Mouse (Mus musculus): ENCODE measurements around the gene Duxbl3.
A peak's percentile ranks its signal among the peaks of the same experiment; 100 is the strongest.
"Not testable (repeated sequence)": the region's sequence is repeated elsewhere in the genome, so short reads cannot be mapped to it uniquely, and the experiment has no call there.

The Duxbl3 gene

GRCm38 (mm10) chr14:26257756-26258617 is at the start of gene Duxbl3:
TSS of gene Duxbl3 (plus strand) at chr14:26257962.
- DNase-seq (ENCODE audit: low read depth, low spot score) = not testable (repeated sequence)

- DNase-seq (ENCODE audit: low read depth, low spot score) = not testable (repeated sequence)
Measured at GRCm38 (mm10) chr14:26216233-26217000, 41.3 kb upstream of the Duxbl3 start.

DNA sequence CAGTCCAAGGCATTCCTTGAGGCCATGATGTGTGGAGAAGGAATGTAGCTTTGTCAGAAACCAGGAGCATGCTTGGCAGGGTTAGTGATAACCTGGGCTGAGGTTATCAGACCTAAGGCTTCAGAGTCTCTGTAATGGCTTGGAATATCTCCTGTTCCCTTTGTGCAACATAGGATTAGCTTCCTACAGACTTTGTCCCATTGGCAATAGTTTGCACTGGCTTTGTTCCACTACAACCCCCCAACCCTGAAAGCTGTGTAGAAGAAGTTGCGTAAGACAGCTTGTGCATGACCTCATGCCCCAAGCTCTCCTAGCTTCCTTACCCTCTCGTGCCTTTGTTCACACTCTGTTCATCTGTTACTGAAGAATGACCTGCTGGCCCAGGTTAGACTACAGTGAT is 20.6 kb upstream of the Duxbl3 start:
- DNase-seq (ENCODE audit: low read depth, low spot score) = not testable (repeated sequence)

DNA sequence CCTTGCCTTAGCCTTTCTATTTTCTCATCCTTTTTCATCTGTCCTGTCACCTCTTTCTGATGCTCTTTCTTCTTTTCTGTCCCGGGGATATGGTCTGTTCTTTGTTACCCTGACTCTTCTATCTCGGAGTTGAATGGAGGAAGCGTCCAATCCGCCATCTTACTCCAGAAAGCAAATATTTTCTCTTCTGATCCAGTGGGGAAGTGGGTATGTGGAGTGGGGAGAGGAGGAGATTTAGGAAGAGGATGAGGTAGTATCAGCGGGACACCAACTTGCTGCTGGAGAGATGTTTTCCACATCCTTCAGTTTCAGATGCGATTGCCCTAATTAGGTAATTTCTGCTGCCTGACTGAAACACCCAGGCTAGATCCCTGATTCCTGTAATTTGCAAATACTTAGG is 967 bp downstream of the Duxbl3 start:
- not testable (repeated sequence) for DNase-seq (ENCODE audit: low read depth, low spot score)

- not testable (repeated sequence) for DNase-seq (ENCODE audit: low read depth, low spot score)
Measured at GRCm38 (mm10) chr14:26286737-26287136, 29.0 kb downstream of the Duxbl3 start.

DNA sequence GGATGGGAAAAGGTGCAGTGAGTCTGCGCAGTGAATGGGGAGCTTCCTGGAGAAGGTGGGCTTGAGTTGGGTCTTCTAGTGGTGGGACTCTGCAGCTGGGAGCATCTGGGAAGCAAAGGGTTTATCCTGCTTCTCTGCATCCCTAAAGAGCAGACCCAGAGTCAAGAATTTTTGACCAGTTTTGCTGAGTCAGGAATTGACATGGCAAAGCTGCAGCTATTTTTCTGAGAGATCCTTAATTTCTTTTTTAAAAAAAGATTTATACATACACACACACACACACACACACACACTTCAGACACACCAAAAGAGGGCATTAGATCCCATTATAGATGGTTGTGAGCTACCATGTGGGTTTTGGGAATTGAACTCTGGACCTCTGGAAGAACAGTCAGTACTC is 36.1 kb downstream of the Duxbl3 start:
- no peak for DNase-seq (ENCODE audit: low read depth, low spot score)

- no peak for DNase-seq (ENCODE audit: low read depth, low spot score)
Measured at GRCm38 (mm10) chr14:26297055-26297454, 39.3 kb downstream of the Duxbl3 start.

DNA sequence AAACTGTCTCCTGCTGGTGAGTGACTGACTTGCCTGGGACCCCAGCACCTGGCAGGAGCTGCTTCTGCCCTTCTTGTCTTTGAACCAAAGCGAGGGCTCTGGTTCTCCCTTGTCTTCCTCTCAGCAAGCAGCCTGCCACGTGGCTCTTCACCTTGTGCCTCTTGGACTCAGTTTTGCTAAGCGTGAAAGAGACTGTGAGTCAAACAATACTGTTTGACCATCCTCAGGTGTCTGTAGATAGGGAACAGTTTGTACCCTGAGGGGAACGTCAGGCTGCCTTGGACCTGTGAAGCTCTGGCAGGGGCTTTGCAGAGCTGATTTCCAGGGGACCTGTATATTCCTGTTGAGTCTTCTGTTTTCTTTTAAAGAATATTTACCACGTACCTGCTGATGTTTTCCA is 39.7 kb downstream of the Duxbl3 start:
- DNase-seq (ENCODE audit: low read depth, low spot score) = no peak

GRCm38 (mm10) chr14:26303111-26303510 is 45.3 kb downstream of the Duxbl3 start:
- peak; percentile 65 for DNase-seq (ENCODE audit: low read depth, low spot score)

GRCm38 (mm10) chr14:26306032-26306431 is 48.3 kb downstream of the Duxbl3 start:
- DNase-seq (ENCODE audit: low read depth, low spot score) = peak; percentile 70

DNA sequence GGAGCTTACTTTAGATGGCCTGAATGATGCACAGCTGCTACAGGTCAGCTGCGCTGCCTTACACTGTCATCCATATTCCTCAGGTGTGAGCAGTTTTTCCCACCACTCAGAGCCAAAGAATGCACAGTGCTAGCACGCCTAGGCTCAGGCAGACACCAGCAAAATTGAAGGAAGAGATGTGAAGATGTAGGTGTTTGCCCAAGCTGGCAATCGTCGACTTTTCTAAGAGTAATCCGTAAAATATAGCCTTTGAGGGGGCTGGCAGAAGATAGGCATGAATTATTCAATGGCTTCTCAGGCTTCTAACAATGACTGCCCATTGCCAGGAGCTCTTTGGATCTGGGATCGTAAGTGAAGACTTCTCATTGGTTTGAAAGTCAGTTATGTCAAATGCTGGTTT is 51.1 kb downstream of the Duxbl3 start:
- DNase-seq (ENCODE audit: low read depth, low spot score) = no peak

GRCm38 (mm10) chr14:26309511-26309910 is 51.7 kb downstream of the Duxbl3 start:
- no peak for DNase-seq (ENCODE audit: low read depth, low spot score)

DNA sequence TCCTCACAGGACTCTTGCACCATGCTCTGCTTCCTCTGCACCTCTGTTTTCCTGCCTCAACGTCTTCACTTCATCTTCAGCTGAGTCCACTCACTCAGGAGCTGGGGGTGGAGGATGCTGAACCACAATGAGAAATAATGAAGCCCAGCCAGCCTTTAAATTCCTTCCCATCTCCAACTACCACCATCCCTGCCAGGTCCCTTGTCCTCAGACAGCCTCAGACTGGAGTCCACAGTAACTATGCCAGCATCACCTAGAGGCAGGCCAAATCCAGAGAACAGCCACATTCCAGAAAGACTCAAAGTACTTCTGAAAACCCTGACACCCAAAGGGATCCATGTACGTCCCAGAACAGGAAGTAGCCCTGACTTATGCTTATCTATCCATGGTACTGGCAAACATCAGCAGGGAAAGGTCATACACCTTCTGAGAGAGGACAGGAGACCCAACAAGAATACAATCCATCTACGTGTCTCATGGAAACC is 58.5 kb downstream of the Duxbl3 start:
- DNase-seq (ENCODE audit: low read depth, low spot score) = no peak

Data from ES-CJ7 (cell line).